Mouse (Mus musculus) kidney, adult 9 months (tissue): ENCODE results near the gene Dst.

Experiments
- DNase-seq: peaks from one replicate; pipeline ENCODE4 v3.0.0; 2022

Dst gene

DNA sequence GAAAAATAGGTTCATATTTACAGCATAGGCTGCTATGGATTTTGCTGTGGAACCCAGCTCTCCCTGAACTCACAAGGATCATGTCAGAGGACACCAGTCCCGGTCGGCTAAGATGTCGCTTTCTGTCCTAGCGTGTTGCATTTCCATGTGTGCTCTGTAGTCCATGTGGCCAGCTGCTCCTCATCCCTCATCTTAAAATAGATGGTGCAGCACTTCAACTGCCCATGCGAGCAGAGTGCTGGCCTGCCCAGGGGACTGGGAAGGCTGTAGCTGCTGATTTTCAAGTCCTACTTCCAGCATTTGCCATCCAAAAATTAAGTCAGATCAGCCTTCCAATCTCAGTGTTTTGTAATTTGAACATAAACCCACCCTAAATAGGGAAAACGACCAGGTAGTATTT, 83.0 kb downstream of the Dst start:
- no peak for DNase-seq

DNA sequence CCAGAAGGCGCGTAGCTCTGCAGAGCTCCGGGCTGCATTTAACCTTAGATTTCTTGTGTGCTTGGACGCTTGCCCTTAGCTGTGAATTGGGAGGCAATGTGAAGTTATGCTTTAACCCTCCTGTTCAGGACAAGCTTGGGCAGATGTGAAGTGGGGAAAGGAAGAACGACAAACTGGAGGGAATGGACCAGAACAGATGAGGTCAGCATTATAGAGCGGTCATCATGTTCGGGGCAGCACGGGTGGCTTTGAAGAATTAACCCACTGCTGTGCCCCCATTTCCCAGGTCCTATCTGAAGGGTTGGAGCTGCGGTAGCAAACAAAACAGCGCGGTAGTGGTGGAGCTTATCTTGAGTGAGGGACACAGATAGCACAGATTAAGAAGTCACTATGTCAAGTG, 84.8 kb downstream of the Dst start:
- DNase-seq, result peak; percentile 47

DNA sequence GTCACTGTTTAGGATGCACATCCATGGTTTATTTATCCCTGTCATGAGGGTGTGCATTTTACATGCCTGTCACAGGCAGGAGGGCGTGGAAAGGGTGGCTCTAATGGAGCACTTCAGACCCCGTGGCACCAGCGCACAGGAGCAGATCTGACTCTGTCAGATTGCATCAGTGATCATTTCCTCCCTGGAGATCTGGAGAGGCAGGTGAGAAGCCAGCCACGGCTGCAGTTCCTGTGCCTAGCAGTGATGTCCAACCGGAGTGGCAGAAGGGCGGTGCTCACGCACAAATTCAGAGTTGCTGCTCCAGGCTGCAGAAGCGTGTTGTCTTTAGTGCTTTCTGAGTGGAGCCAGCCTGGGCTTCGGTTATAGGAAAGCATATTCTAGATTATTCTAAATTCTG, 86.2 kb downstream of the Dst start:
- DNase-seq, result no peak

DNA sequence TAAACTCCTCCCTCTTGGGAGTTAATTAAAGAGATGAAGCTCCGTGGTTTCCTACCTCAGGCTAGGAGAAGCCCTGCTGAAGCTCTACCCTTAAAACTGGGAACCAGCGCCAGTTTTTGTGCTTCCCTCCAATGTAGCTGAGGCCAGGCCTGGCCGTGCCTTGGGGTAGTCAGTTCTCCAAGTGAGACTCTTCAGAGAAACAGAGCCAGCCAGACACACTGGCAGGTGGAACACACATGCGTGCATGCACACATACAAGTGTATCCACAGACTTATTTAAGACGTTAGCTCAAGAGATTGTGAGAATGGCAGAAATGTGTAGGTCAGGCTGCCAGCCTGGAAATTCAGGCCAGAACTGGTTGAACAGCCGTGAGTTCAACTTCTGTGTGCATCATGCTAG, 87.4 kb downstream of the Dst start:
- DNase-seq, result no peak

DNA sequence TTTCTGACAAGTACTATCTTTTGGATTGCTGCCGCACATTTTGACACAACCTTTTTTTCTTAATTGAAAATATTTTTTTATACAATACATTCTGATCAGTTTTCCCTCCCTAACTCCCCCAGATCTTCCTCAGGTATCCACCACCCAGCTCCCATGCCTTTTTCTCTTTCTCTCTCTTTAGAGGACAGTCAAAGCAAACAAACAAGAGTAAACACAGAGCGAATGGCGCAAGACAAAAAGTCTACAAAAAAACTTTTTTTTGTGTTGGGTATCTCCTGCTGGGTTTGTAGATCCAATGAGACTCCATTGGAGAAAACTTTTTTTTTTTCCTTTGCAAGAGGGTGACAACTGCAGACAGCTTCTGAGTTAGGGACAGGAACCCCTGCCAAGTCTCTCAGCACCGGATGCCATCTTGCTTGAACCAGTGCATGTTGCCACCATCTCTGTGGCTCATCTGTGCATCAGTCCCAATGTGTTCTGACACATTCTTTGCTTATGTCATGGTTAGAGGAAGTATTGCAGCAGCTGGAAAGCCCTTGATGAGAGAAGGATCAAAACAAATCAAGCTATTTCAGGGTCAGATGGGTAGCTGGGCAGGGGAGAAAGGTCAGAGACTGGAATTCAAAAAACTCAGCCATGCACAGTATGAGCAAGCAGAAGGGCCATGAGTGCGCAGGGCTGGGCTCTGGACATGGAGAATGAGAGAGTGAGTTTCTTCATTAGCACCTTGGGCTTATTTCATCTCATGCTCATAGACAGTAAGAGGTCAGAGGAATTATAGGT, 88.3 kb downstream of the Dst start:
- DNase-seq, result no peak

DNA sequence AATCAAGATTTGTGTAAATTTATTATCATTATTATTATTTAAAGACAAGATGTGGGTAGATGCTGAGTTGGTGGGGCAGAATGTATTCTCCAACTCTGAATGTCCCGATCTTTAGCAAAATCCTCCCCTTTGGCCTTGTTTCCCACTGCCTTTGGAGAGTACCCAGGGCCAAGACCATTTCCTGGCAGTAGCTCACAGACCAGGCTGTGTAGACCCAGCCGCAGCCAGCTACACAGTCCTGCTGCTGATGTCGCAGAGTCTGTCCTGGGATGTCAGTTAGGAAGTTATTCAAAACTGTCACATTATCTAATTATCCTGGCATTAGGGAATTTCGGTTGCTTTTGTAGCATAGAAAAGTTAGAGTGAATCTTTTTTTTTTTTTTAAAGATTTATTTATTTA, 94.3 kb downstream of the Dst start:
- no peak for DNase-seq

DNA sequence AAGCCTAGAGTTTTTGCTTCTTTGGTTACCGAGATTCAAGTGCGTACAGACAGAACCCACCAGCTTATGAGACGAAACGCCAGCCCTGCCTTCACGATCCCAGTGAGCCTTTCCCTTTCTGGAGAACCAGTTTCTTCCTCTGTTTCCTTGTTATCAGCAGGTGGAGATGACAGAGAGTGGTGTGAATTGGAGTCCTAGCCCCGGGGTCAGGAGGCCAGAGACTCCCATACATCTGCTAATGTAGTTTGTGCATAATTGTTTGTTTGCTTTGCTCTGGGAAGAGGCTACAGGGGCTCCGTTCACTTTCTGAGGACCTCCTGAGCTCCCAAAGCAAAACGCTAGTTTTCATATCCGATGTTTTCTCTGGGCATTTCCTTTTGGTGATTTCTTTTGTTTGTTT, 94.9 kb downstream of the Dst start:
- DNase-seq, result no peak

DNA sequence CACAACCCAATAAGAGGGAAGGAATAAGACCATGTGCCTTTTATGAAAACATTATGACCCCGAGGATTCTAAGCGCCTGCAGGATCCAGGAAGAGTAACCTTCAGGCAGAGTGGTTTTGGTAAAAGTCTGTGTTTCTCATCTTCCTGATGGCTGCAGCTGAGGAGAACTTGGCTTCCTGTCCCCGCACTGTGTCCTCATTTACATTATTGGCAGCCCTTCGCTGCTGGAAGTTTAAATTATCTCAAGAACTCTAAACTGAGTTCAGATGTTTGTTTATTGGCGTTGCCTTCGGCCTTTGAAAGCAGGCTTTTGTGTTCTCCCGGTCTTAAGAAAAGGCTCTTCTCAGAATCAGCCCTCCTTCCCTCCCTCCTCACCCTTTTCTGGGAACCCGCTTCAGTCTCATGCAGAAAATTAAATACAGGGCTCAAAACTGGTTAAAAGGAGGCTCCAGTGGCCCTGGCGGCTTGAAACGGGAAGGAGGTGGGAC, 97.3 kb downstream of the Dst start:
- DNase-seq, result no peak

DNA sequence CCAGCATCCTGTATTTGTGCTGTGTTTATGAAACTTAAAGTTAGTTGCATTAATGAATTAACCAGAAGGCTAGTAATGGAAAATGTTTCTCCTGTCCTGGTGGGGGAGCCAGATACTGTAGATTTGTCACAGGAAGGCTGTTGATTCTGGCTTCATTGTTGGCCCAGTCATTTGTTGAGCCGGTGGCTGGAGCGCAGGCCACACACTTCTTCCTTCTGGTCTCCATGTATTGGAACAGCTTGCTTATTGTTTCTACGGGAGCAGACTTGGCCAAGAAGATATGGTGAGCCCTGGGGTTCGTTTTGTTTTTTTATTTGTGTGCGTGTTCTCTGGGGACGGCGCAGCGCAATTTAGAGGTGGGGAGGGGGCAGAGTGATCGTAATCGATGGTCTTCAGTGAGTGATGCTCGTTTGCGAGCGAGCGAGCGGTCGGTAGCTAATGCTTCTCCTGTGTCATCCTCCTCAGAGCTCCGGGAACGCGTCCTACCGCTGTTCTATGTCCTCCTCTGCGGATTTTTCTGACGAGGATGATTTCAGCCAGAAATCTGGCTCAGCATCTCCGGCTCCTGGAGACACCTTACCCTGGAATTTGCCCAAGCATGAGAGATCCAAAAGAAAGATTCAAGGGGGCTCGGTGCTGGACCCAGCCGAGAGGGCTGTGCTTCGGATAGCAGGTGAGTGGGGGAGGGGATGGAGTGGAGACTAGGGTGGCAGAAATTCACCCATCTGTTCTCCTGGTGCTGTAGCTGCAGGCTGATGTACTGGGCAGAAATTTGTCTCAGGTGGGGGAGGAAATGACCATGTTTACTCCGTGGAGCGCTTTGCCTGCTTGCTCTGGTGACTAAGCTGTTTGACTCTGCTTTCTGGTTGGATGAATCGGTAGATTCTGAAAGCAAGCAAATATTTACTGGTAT, 98.0 kb downstream of the Dst start:
- peak; percentile 72 for DNase-seq

DNA sequence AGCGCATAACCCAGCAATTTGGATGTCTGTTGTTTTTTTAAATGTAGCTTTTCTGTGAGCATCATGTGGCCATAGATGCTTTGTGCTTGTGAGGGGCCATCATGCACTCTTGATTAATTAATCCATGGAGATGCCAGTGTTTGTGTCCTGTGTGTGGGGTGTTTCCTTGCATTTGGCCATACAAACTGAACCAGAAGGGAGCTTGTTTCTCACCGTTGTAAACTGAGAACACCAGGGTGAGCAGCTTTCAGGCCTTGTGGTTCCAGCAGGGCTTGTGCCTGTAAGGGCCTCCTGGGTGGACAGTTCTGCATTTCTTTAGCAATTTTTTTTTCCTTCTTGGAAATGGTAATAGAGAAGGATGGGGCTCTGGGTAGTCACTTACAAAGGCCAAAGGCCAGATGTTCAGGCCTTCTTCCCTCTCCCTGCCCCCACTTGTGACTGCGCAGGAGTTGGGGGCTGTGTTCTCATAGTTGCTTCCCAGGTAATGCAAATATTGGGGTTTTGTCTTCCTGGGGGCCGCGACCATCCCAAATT, 98.9 kb downstream of the Dst start:
- DNase-seq, result no peak

DNA sequence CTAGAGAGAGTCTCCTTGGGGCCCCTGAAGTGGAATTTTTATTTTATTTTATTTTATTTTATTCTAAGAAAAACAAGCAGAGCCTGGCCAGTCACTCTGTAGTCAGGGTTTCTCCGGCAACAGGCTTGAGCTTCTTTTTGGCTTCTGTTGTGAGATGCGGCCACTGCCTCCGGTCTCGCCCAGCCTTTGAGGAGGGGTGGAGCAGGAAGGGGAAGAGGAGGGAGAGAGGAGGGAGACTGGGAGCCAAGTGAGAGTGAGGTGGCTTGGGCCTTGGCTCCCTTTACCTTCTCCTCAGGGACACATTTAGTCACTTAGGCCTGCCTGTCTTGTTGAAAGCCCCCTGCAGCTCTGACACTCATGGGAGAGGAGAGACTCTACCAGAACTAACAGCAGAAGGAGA, 99.4 kb downstream of the Dst start:
- DNase-seq, result no peak

DNA sequence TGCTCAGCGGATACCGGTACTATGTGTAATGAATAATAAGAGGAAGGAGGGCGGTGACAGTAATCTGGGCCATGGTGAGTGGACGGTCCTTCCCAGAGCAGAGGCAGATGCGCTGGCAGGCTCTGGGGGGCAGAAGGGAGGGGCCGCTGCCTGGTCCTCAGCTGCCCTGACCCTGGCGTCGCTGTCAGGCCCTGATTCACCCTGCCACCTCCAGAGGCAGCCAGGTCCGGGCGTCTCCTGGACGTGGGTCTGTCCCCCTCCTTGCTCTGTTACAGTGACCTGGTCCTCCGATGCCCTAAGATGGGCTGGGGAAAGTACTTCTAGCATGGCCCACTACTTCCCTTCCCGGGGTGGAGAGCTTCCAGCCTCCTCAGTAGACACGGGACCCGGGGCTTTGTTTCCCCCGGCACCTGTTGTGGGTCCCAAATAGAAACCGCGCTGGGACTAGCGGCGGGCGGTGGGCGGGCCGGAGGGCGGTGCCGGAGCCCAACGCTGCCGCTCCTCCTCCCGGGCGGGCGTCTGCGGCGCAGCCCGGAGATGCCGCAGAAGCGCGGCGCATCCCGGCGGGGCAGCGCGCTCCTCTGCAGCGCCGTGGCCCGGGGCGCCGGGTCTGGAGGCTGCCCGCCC, 103.1 kb downstream of the Dst start:
- DNase-seq, result peak; percentile 41

DNA sequence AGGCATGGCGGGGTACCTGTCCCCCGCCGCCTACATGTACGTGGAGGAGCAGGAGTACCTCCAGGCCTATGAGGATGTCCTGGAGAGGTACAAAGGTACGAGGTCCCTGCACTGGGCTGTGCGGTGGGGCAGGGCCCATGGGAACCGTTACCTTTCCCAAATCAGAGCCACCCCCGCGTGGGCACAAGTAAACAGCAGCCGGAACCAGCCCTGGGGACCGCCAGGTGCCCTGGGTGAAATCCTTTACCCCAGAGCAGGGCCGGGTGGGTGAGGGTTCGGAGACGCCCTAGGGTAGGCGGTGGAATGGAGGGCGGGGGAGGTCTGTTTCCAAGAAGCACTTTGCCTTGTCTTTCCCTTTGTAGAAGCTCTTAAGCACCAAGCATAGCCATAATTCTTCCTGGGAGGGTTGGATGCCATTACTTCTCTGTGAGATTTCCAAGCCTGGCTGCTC, 103.8 kb downstream of the Dst start:
- no peak for DNase-seq

DNA sequence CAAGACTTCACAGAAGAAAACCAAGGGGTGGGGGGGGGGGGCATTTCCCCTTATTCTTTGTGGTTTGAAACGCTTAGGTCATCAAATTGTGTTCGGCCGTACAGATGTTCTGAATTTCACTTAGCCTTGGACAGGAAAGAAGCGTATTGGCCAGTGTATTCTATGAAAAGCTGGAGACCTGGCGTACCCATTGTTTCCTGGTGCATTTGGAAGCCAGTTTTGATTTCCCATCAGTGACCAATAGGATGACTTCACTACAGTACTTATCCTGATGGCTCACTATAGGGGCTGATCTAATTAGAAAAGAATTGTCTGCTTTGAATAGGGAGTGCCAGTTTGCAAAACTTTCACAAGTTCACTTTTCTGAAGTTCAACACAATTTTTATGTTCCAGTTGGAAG, 105.5 kb downstream of the Dst start:
- DNase-seq, result no peak

DNA sequence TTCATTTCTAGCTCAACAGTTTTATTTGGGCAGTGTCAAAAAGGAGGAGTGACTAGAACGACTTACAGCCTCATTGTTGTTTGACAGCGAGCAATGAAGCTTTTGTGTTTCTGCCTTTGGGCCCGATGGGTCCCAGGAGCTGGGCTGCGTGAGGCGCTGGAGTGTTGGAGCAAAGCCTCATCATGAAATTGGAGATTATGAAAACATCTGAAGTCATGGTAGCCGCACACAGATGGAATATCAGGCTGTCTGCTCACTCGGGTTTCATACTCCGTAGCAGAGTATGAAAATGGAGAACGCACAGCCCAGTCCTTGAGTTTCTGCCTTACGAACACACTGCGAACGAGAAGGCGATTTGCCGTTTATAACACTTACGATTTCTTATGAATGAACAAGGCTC, 108.8 kb downstream of the Dst start:
- no peak for DNase-seq

DNA sequence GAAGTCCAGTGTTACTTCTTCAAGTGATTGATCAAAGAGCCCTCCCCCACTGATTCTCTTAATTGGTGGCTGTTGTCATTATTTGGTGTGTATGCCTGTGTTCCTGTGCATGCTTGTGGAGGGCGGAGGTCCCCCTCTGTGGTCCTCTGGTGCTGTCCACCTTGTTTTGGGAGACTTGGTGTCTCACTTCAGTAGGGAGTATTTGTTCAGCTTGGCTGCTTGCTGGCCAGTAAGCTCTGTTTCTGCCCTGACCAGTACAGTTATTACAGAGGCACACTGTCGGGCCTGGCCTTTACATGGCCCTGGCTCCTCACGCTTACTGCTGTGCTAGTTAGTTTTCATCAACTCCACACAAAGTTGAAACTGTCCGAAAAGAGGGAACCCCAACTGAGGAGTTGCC, 109.3 kb downstream of the Dst start:
- no peak for DNase-seq

DNA sequence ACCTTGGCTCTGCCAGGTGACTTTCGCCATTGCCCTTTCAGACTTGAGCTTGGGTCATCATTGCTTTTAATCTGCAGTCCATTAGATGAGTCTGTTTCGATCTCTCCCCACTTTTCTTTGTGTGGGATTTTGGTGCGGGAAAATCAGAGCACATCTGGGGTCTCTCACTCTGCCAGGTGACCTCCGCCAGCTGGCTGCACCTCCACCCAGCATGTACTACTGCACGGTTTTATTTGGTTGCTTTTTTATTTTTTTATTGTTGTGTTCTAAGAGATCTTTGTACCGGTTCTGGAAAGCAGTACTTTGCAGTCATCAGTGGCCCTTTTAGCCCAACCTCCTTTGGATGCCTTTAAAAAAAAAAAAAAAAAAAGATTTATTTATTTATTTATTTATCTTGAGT, 112.6 kb downstream of the Dst start:
- DNase-seq, result no peak

DNA sequence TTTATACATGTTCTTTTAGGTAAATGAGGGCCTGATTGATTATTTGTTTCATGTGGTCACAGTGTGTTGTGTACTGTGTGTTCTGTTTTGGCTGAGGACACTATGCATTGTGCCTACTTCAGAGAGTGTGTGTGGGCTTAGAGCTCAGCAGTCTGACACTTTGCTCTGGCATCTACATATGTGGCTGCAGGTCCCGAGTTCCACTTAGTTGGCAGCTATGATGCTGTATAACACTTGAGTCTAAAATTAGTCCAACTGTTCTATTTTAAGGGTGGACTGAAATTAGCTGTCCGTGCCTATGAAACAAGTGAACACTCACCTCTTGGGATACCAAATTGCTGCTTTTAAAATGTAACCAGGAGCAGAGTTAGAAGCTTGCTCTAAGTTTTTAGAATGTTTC, 113.5 kb downstream of the Dst start:
- no peak for DNase-seq

DNA sequence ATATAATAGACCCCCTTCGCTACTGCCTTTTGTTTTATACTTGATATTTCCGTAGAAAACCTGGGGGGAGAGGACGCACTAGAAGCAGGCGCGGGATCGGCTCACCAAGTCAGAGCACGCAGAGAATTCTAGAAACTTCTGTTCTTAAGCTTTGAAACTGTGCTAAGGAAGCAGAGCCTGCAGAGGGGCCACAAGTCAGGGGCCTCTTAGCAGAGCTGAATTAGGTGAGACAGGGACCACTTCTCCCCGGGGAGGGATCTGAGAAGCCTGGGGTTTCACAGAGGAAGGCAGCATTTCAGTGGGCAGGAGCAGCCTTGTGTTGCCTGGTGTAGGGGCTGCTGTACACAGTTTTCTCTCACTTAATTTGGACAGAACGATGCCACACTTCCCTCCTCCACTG, 115.1 kb downstream of the Dst start:
- DNase-seq, result no peak

DNA sequence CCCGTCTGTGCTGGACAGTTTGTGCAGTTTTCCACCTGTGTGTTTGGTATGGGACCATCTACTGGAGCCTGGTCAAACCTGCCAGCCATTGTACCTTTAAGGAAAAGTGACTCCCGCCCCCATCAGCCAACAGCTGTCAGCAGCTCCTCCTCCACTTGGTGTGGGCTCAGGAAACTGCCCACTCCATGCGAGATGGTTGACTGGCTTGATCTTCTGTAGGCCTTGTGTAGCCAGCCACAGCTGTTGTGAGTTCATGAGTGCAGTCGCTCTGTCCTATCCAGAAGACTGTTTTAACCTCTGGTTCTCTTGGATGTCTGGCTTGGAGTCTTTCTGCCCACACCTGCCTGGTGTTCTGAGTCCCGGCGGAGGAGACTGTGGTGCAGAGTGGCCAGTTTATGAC, 117.9 kb downstream of the Dst start:
- no peak for DNase-seq

DNA sequence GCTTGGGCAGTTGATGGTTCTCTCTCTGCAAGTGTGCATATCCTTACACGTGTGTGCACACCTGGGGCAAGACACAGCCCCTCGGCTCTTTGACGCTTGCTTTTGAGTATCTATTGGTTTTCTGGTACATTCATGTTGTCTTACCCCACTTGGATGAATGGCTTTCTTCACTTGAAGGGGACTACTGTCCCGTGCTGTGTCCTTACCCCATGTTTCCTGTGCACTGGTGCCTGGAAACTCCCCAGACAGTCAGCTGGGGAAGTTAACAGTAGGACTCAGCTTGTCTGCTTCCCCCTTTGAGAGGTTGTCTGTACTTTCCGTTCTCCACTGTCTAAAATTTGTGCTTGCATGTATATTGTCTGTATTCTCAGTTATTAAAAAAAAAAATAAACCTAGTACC, 120.7 kb downstream of the Dst start:
- no peak for DNase-seq

DNA sequence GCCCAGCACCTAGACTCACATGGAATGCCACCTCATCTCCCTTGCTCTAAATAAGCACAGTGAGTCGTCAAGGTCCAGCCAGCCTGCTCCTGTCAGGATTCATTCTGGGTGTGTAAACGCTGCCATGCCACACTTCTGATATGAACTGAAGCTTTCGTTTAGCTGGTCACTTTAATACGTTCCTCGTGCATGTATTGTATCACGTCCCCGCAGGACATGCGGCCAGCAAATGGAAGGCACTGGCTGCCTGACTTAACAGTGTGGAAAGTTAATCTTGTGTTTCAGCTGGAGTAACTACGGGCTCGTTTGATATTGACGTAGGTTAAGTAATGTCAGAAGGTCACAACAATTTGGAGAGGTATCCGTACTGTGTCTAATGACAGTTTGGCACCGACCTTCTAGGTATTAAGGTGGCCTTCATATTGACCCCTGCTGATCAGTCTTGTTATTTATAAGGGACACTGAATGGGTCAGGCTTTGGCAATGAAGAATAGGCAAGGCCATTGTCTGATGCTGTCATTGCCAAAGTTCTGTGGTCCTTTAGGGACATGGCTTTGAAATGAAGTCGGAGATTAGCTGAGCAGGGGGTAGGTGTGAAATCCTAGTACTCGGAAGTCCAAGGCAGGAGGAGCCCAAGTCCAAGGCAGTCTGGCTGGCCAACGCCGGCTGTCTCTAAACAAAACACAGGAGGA, 122.5 kb downstream of the Dst start:
- no peak for DNase-seq

DNA sequence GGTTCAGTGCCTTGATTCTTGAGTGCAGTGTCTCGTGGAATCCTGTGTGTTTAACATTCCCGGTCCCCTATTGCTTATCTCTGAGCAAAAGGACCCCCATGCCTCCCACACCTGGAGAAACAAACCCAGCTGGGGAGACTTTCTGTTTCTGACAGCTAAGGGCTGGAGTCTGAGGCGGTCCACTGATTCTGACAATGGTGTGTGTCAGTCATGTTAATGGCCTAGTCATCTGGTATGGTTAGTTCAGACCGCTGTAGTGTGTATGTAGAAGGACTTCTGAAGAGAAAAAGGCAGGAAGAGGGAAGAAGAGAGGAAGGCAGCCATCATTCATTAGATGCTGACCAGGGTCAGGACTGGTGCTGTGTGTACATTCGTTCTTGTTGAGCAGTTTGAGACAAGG, 125.0 kb downstream of the Dst start:
- DNase-seq, result no peak
